Mouse (Mus musculus): ENCODE data around the gene Chac1. TPM values are rescaled to one million over a fixed set of nuclear protein-coding genes. Genes with fewer than 3 reads are reported as not detected.
A peak's percentile ranks its signal among the peaks of the same experiment; 100 is the strongest.

The Chac1 gene
- total RNA-seq, 4 experiments from 2014 or later, result 59.1 to 158 (median 73.1) TPM

- no peak for DNase-seq (ENCODE audit: low spot score in 2 of 2)
These were observed 23.0 kb upstream of the Chac1 start for GRCm38 (mm10) chr2:119327942-119328526.

- no peak for DNase-seq (ENCODE audit: low spot score in 2 of 2)
These were observed 22.5 kb upstream of the Chac1 start for GRCm38 (mm10) chr2:119328546-119328945.

DNA sequence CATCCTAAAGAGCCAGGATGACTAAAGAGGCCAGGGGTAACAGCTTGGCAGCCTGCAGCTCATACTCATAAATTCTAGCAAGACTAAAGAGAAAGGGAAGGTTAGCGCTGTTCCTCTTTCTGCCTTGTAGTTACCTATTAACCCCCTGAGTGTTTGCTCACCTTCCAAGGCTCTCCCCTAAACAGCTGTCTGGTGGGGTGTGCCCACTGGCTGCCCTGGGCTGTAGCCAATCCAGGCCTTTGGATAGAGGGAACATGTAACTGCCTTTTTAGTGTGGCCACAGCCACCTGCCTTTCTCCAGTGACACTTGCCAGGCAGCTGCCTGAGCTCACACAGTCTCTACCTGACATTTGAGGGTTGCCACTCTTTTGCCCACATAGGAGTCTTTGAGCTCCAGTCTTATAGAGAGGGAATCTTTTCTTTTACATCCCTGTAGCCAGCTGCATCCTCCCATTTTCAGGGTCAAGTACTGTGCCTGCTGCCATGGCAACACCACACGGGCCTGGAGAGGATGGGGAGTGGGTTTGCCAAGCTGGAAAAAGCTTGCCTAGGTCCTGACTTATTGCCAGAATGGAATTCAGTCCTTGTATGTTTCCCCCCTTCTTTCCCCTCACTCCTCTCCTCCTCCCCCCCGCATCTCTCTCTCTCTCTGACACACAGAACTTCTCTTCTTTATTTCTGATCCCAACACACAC, 21.8 kb upstream of the Chac1 start:
- DNase-seq (ENCODE audit: low spot score in 2 of 2), result no peak

GRCm38 (mm10) chr2:119330795-119331194, 20.2 kb upstream of the Chac1 start:
- no peak for DNase-seq (ENCODE audit: low spot score in 2 of 2)

DNA sequence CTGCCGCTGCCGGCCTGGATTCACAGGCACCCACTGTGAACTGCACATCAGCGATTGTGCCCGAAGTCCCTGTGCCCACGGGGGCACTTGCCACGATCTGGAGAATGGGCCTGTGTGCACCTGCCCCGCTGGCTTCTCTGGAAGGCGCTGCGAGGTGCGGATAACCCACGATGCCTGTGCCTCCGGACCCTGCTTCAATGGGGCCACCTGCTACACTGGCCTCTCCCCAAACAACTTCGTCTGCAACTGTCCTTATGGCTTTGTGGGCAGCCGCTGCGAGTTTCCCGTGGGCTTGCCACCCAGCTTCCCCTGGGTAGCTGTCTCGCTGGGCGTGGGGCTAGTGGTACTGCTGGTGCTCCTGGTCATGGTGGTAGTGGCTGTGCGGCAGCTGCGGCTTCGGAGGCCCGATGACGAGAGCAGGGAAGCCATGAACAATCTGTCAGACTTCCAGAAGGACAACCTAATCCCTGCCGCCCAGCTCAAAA, 18.8 kb upstream of the Chac1 start:
- no peak for DNase-seq (ENCODE audit: low spot score in 2 of 2)

DNA sequence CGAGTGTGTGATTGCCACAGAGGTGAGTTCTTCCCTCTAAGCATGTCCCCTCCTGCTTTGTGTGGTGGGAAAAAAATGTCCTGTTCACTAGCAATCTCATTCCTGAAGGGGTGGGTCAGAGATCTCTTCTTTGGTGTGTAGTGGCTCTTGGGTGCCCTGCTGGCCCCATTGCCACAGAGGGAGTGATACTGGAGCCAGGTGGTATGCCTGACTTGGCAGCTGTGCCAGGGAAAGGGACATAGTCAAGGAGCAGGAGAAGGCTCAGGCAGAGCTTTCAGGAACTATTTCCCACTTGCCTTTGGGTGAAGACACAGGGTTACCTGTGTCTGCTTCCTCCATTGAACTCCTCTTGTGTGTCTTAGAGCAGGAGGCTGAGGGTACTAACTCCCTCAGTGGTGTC, 16.9 kb upstream of the Chac1 start:
- no peak for DNase-seq (ENCODE audit: low spot score in 2 of 2)

GRCm38 (mm10) chr2:119334964-119335525, 16.0 kb upstream of the Chac1 start:
- DNase-seq (ENCODE audit: low spot score in 2 of 2), result no peak

GRCm38 (mm10) chr2:119335535-119335934, 15.5 kb upstream of the Chac1 start:
- DNase-seq (ENCODE audit: low spot score in 2 of 2), result no peak

GRCm38 (mm10) chr2:119336002-119336401, 15.0 kb upstream of the Chac1 start:
- DNase-seq (ENCODE audit: low spot score in 2 of 2), result no peak

DNA sequence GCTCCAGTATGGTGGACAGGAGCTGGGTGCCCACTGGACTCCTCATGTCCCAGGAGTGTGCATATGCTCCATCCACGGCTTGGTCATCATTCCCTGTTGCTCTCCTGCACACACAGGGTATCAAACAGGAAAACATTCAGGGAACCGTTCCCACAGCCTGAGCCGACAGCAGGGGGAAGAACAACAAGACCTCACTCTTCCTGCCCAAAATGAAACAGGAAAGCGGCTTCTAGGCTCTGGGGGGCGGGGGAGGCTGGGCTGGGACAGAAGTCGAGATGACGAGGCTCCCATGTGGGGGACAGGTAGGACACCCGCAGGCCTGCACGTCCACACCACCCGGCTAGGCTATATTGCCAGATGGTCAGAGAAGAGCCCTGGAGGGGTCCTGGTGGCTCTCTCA, 14.6 kb upstream of the Chac1 start:
- DNase-seq (ENCODE audit: low spot score in 2 of 2), result no peak

- peak; percentile 80 to 86 for DNase-seq (ENCODE audit: low spot score in 2 of 2)
These were observed 13.4 kb upstream of the Chac1 start for GRCm38 (mm10) chr2:119337425-119338265.

DNA sequence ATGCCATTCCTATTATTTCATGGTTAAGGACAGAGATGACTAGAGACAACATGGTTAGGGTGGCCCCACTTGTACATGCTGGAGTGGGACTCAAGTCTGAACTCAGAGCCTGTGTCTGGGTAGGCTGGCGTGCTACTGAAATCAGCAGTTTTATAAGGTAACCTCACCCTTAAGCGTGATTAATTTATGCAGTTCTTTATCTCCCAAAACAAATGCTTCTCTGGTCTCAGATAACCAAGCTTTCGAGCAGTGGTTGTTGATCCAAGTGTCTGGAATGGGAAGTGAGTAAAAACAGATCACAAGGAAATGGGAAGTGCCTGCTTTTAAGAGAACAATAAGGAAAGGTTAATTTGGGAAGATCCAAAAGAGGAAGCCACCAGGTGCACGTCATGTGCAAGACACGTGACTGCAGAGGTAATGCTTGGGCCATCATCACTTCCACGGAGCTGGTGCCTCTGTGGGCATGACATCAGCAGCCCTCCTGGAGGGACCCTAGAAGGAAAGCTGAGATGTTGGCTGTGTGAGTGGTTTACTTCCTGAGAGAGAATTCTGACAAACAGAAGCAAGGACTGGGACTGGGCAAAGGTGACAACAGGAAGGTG, 6.4 kb upstream of the Chac1 start:
- no peak for DNase-seq (ENCODE audit: low spot score in 2 of 2)

DNA sequence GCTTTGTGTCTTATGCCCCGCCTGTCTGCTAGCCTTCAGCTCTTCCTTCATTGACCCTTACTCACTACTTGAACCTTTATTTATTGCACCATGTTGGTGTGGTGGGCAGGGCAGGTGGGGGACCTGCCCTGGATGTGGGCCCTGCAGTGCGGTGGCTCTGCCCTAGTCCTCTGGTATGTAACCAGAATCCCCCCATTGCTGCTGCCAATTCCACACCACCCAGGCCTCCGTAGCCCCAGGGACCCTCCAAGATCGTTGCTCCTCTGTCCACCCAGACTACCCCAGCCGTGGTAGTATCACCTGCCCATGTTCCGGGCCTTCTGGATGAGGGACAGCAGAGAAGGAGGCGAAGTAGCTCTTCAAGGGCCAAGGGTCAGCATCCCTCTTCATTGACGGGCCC, 2.7 kb downstream of the Chac1 start:
- DNase-seq (ENCODE audit: low spot score in 2 of 2), result no peak

GRCm38 (mm10) chr2:119355089-119355488, 4.1 kb downstream of the Chac1 start:
- peak; percentile 87 to 92 for DNase-seq (ENCODE audit: low spot score in 2 of 2)

GRCm38 (mm10) chr2:119355651-119356050, 4.6 kb downstream of the Chac1 start:
- peak; percentile 85 to 92 for DNase-seq (ENCODE audit: low spot score in 2 of 2)

GRCm38 (mm10) chr2:119356310-119356709, 5.3 kb downstream of the Chac1 start:
- DNase-seq (ENCODE audit: low spot score in 2 of 2), result no peak

DNA sequence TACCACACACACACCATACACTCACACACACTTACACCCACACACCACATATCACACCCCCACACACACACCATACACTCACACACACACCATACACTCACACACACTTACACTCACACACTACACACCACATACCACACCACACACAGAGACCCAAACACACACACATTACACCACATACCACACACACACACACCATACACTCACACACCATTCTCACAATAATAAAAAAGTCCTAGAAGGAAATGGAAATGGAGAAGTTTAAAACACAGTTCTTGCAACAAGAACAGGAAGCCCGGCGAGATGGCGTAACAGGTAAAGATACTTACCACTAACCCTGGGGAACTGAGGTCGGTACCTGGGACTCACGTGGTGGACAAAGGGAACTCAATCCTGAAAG, 5.8 kb downstream of the Chac1 start:
- DNase-seq (ENCODE audit: low spot score in 2 of 2), result no peak

DNA sequence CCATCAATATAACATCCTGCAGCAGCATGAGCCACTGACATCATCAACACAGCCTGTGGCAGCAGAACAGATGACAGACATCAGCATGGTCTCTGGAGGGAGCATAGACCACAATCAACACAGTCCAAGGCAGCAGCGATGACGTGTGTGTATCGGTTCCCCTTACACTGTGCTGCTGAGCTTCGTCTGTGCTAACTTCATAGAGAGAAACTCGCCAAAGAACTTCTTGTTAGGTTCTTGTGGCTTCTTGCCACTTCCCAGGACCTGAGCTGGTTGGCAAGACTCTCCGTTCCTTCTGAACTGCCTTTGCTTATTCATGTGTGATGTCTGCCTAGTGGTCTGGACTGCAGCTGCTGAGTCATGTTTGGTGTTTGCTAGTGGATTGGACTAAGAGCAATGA, 7.2 kb downstream of the Chac1 start:
- DNase-seq (ENCODE audit: low spot score in 2 of 2), result no peak

DNA sequence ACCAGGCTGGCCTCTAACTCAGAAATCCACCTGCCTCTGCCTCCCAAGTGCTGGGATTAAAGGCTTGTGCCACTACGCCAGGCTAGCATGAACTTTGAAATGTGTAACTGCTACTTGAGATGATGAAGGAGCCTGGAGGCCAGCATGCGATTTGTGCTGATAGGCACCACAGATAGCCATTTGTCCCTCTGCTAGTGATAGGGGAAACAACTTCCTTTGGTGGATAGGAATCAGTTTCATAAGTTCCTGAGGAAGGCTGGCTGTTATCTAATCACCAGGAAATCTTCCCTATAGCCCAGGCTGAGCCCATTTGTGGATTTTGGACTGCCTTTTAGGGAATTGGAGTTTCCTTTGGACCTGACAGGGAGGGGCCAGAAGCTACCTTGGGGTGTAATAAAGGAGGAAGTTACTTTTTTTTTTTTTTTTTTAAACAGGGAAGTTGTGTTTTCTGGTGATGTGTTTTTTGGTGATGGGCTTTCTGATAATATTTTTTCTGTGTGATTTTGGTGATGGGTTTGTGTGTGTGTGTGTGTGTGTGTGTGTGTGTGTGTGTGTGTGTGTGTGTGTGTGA, 8.8 kb downstream of the Chac1 start:
- DNase-seq (ENCODE audit: low spot score in 2 of 2), result no peak

DNA sequence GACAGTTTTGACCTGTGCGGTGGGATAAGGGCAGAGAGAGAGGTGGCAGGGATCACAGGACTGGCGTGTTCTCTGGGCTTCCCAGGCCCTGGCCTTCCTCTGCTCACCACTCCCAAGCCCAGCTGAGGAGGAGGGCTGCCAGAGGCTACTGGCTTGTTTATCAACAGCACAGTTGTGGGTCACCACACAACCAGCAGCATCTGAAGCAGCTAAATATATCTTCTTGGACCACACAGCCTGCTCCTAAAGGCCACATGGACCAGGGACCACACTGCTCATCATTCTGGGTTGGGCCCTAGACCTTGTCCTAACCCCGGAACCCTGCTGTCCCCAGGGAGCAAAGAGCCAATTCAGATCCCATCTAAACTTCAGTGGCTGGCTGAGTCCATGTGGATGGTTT, 13.9 kb downstream of the Chac1 start:
- DNase-seq (ENCODE audit: low spot score in 2 of 2), result peak; percentile 37 to 63

- DNase-seq (ENCODE audit: low spot score in 2 of 2), result no peak
These were observed 16.3 kb downstream of the Chac1 start for GRCm38 (mm10) chr2:119367346-119367745.
